Mouse (Mus musculus) forebrain, embryonic 10.5 days (tissue): ENCODE results near the gene Dazap2. TPM values are rescaled to one million over a fixed set of nuclear protein-coding genes. Genes with fewer than 3 reads are reported as not detected.

ENCODE experiments used
- microRNA-seq: library from miRNA; unstranded; fragments of <30 nt; microRNA quantifications from one replicate; pipeline ENCODE4, GENCODE M21; 2017
- polyA plus RNA-seq: library from polyadenylated mRNA; unstranded; fragments of >200 nt; fragmentation: Nextera tagmentation; extraction: Ambion mirVana; gene quantifications from 2 replicates; pipeline ENCODE4 v1.2.1, GENCODE M21; 2016

Gene Dazap2
- polyA plus RNA-seq, 1 experiment from 2014 or later: 214 TPM

Small RNA genes lying within 50 kb of the gene (microRNA-seq; reads per million reads assigned to microRNA genes)
- not detected for gene Mir6961

Other genes with a start within 250 kb of the Dazap2 start
- 0.05 TPM in 1 of 2 replicates, not detected in the other for gene Gm5475, start 193.2 kb upstream of the Dazap2 start, polyA plus RNA-seq
- gene Slc11a2, start 190.3 kb upstream of the Dazap2 start, polyA plus RNA-seq: 29.2 and 29.4 TPM in 2 replicates
- 39.5 and 41.3 TPM in 2 replicates for gene Letmd1, start 146.3 kb upstream of the Dazap2 start, polyA plus RNA-seq
- gene Csrnp2, start 119.9 kb upstream of the Dazap2 start, polyA plus RNA-seq: 17.0 and 17.2 TPM in 2 replicates
- gene Tfcp2, start 63.3 kb upstream of the Dazap2 start, polyA plus RNA-seq: 31.4 and 33.4 TPM in 2 replicates
- gene Pou6f1, start 15.4 kb upstream of the Dazap2 start, polyA plus RNA-seq: 3.6 and 4.9 TPM in 2 replicates
- 4.3 and 4.6 TPM in 2 replicates for gene Smagp, start 21.6 kb downstream of the Dazap2 start, polyA plus RNA-seq
- gene Bin2, start 54.2 kb downstream of the Dazap2 start, polyA plus RNA-seq: 3.3 and 3.6 TPM in 2 replicates
- gene Cela1, start 72.6 kb downstream of the Dazap2 start, polyA plus RNA-seq: 1.4 and 1.8 TPM in 2 replicates
- not detected in 2 replicates for gene Galnt6, start 114.0 kb downstream of the Dazap2 start, polyA plus RNA-seq
- gene Slc4a8, start 146.4 kb downstream of the Dazap2 start, polyA plus RNA-seq: 10.1 and 10.8 TPM in 2 replicates